Mouse (Mus musculus) megakaryocyte-erythroid progenitor cell, adult 5-6 weeks (primary cell): ENCODE data around the gene Isl2. TPM values are rescaled to one million over a fixed set of nuclear protein-coding genes. Genes with fewer than 3 reads are reported as not detected.

Experiments used
- ATAC-seq: replicated peaks from 2 replicates; pipeline ENCODE4 v1.8.0; 2016; ENCODE audit warnings: mild to moderate bottlenecking, inconsistent platforms; ENCODE audit not compliant: severe bottlenecking, poor library complexity, low FRiP score, low TSS enrichment
- total RNA-seq, 2 experiments: library from RNA; stranded (forward) in 1 of 2; stranded (reverse) in 1 of 2; fragments of 200-1000, 215-1000 nt in 1 of 2; fragments of >200 nt in 1 of 2; fragmentation: Nextera tagmentation in 1 of 2; gene quantifications; 2 replicates each; pipeline ENCODE4 v1.2.3; 2014 to 2017

Isl2 gene
- total RNA-seq, 2 experiments from 2014 or later, result not detected

- ATAC-seq, result no peak
Observed at GRCm38 (mm10) chr9:55545556-55546175, 7.2 kb downstream of the Isl2 start.

GRCm38 (mm10) chr9:55546176-55547010, 7.9 kb downstream of the Isl2 start:
- ATAC-seq, result peak; percentile 59; the same call in 1 of the 2 replicates

DNA sequence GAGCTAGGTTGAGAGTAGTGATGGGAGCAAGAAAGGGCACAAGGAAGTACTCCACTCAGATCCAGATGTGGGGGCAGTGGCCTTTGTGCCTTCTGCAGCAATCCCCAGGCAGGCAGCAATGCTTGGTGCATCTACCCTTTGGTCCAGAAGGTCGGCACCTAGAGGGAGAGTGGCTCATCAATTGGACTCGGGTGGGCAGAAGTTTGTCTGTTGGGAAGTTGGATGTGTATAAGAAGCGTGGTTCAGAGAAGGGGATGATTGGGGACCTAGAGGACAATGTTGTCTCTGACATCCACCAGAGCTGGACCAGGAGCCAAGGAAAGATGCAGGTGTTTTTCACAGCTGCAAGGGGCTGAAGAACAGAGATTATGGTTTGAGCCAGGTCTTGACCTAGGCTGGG, 10.4 kb downstream of the Isl2 start:
- ATAC-seq, result no peak

DNA sequence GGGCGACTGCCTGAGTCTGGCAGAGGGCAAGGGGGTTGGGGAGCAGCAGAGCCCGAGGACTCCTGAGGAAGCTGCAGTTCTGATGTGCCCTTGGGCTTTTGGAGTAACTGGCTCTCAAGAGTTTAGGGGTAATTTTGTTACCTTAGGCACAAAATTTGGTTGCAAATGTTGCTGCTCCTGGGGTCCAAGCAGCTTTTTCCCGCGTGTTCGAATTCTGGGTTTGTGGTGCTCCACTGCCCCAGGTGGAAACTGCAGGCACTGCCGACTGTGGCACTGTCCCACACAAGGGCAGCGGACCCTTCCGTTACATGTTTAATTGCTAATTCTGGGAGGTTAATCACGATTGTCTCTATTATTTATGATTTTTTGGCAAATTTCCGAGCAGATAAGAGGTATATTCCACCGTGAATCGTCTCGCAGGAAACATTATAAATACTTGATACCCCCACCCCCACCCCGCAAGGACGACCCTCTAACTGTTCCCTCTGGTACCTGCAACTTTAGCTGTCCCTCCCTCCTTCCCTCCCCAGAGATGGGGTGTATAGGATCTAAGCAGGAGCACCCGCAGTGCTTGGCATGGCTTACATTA, 10.9 kb downstream of the Isl2 start:
- no peak for ATAC-seq

GRCm38 (mm10) chr9:55554986-55555385, 16.5 kb downstream of the Isl2 start:
- no peak for ATAC-seq

DNA sequence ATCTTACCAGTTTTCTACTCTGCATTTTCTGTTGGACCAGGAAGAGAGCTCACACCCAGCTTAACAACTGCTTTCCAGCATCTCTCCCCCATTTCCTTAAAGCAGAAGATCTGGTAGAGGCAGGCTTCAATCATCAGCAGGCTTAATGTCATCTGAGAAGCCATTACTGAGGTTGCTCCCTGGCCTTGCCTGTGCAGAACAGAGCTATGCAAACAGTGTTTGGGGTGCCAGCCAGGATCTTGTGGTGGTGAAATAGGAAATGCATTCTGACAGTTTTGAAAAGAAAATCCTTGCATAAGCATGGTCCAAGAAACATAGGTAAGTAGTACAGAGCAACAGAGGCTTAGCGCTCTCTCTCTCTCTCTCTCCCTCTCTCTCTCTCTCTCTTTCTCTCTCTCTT, 22.5 kb downstream of the Isl2 start:
- no peak for ATAC-seq

DNA sequence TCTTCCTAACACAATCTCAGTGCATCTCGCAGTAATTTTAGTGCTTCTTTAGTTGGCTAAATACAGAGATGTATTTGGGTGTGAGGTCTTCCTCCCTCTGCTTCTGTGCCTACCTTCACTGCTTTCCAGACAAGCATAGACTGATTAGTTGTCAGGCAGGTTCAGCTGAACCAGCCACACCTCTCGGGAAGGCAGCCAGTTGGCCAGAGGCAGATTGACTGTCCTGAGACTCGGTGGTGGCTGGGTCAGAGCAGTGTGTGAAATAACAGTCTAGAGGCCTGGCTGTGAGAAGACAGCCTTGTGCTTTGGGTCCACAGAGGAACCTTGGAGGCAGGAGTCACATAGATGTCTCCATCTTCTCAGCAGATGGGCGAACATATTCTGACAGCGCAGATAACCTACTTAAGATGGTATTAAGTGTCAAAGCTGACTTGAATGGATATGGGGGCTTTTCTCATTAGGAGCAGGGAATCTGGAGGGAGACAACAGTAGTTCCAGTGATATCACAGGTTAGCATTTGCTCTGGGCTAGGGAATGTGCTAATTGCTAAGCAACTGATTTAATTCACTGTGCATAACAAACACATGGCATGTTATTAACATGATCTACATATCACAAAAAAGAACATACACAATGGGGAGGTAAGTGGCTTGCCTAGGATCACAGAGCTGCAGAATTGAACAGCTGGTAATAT, 30.1 kb downstream of the Isl2 start:
- no peak for ATAC-seq

- ATAC-seq, result no peak
Observed at GRCm38 (mm10) chr9:55571071-55571470, 32.6 kb downstream of the Isl2 start.

DNA sequence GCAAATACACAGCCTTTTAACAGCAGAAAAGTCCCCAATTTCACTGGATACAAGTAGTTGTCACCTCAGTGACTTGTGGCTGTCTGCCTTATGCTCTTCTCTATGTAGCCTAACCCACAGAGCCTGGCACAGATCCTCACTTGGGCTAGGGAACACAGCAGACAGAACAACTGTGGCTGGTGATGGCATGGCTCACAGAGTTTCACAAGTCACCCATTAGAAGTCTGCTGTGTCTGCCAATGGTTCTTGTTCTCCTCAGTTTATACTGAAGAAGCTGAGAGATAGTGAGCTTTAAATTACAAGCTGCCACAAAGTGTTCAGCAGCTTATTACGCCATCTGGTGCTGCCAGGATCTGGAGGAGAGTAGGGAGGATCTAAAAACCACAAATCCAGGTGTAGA, 38.1 kb downstream of the Isl2 start:
- ATAC-seq, result no peak

- no peak for ATAC-seq
Observed at GRCm38 (mm10) chr9:55581414-55581813, 42.9 kb downstream of the Isl2 start.

DNA sequence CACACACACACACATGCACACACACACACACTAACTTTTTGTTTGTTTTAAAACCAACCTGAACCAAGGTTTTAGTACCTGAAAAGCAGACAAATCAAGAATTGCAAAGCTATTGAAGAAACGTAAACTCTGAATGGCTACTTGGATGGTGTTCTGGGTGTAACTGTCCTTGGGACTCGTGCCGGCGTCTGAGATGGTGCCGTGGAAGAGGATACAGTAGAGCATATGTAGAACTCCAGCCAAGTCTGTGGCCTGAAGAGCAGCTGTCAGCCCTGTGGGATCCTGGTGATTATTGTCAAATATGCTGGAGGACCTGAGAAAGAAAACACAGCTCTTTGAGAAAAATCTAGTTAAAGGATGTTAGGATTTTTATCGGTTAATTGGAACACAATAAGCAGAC, 47.7 kb downstream of the Isl2 start:
- no peak for ATAC-seq

Other genes with a start within 250 kb of the Isl2 start
- gene Nrg4, start 211.8 kb upstream of the Isl2 start, total RNA-seq (2014; fragmentation: Nextera tagmentation), result not detected in 2 replicates
- not detected in 2 replicates for gene Nrg4, start 211.8 kb upstream of the Isl2 start, total RNA-seq (2017)
- gene Tmem266, start 211.8 kb upstream of the Isl2 start, total RNA-seq (2014; fragmentation: Nextera tagmentation), result not detected in 2 replicates
- gene Tmem266, start 211.8 kb upstream of the Isl2 start, total RNA-seq (2017), result not detected in 2 replicates
- 115 and 121 TPM in 2 replicates for gene Etfa, start 26.4 kb upstream of the Isl2 start, total RNA-seq (2014; fragmentation: Nextera tagmentation)
- gene Etfa, start 26.4 kb upstream of the Isl2 start, total RNA-seq (2017), result 72.0 and 72.8 TPM in 2 replicates